In the genomic region with DNA sequence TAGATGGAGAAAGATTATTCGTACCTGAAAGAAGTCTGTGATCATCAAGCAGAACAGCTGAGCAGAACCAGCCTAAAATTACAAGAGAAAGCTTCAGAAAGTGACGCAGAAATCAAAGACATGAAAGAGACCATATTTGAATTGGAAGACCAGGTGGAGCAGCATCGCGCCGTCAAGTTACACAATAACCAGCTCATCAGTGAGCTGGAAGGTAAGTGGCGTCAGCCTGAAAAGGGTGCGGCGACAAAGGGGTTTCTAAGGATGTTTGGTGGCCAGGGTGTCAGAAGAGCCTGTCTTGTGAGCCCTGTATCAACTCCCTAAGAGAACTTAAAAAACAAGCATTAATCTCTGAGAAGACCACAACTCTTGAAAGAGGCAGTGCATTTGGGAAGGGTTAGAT, we compare ENCODE assay signal across 11 mouse cellular contexts.
"Had no signal": no experiment of that assay in that cellular context is flagged by ENCODE, and none has a peak within 500 bp of the region (broad histone marks: within the 10 kb centered on the region; RNA-seq: fewer than 3 reads in every experiment).

No protein-coding gene starts in this region.

- H3K27me3 ChIP-seq: liver, embryonic 13.5 days; liver, embryonic 15.5 days; lung, embryonic 15.5 days; megakaryocyte, embryonic 14.5 days; midbrain, embryonic 15.5 days; neural tube, embryonic 12.5 days; stomach, embryonic 15.5 days had no signal

- H3K4me3 ChIP-seq: liver, embryonic 13.5 days; liver, embryonic 15.5 days; lung, embryonic 15.5 days; megakaryocyte, embryonic 14.5 days; midbrain, embryonic 15.5 days; neural tube, embryonic 12.5 days; stomach, embryonic 15.5 days had no signal

- H3K4me1 ChIP-seq: liver, embryonic 15.5 days; lung, embryonic 15.5 days; stomach, embryonic 15.5 days had no signal

- H3K9me3 ChIP-seq: liver, embryonic 13.5 days; liver, embryonic 15.5 days; lung, embryonic 15.5 days; megakaryocyte, embryonic 14.5 days; midbrain, embryonic 15.5 days; neural tube, embryonic 12.5 days; stomach, embryonic 15.5 days had no signal

- H3K9ac ChIP-seq: liver, embryonic 13.5 days; liver, embryonic 15.5 days; liver, postnatal 0 days; lung, embryonic 15.5 days; midbrain, embryonic 15.5 days; neural tube, embryonic 12.5 days; stomach, embryonic 15.5 days had no signal

- ATAC-seq: midbrain, embryonic 15.5 days had no signal

- H3K4me2 ChIP-seq: liver, embryonic 11.5 days; liver, embryonic 13.5 days; liver, embryonic 15.5 days; lung, embryonic 15.5 days; midbrain, embryonic 11.5 days; midbrain, embryonic 15.5 days; neural tube, embryonic 12.5 days; stomach, embryonic 15.5 days had no signal

- H3K27ac ChIP-seq: liver, embryonic 13.5 days; liver, embryonic 15.5 days; lung, embryonic 15.5 days; macrophage; midbrain, embryonic 15.5 days; neural tube, embryonic 12.5 days; stomach, embryonic 15.5 days had no signal

- H3K36me3 ChIP-seq: lung, embryonic 15.5 days; midbrain, embryonic 15.5 days; stomach, embryonic 15.5 days had no signal
